Mouse (Mus musculus): Measurements from ENCODE around the gene Nbeal2. TPM values are rescaled to one million over a fixed set of nuclear protein-coding genes. Genes with fewer than 3 reads are reported as not detected.

The Nbeal2 gene
- polyA plus RNA-seq, 1 experiment: 78.9 TPM

DNA sequence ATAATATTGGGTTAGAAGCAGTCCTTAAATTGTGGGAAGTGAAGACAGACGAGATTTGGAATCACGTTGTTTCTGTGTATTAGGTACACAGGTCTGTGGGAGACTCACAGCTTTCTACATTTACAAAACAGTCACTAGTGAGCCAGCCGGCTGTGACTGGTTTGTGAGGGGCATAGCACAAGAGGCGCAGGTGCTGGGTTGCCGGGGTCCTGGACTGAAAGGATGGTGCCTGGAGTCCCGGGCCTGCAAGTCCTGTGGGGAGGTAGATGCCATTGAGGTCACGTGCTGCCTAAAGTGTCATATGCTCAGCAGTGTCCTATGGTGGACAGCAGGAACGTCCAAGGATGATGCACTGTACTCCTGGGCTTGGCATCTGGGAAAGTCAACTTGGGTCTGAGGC, 12.4 kb upstream of the Nbeal2 start:
- WGBS: 23% methylated on average over 8 of the region's 8 CpGs
- no peak for DNase-seq (ENCODE audit: low read depth in 1 of 2, low spot score in 2 of 2)
- H3K4me3 ChIP-seq (ENCODE audit: extremely low read depth, insufficient read depth, insufficient read length): no peak overlapping the region
- TF ChIP-seq CTCF (IDR thresholded peaks at IDR 0.05; ENCODE audit: extremely low read depth, insufficient read depth, insufficient read length, insufficient replicate concordance) (no peak), POLR2A (IDR thresholded peaks at IDR 0.05; ENCODE audit: low read depth, low read length) (no peak)
- no peaks in the 10 kb centered on the region for H3K27me3 ChIP-seq (ENCODE audit: control insufficient read depth, insufficient read depth, low read length)
- H3K36me3 ChIP-seq (ENCODE audit: control insufficient read depth, insufficient read depth, low read length): no peaks in the 10 kb centered on the region
- H3K4me1 ChIP-seq (ENCODE audit: control insufficient read depth, insufficient read depth, insufficient read length): peaks cover 24% of the 10 kb centered on the region; the same call in 1 of the 2 replicates
- H3K27ac ChIP-seq (ENCODE audit: insufficient read depth, low read length): peak overlapping the region; percentile 26; the same call in 1 of the 2 replicates

DNA sequence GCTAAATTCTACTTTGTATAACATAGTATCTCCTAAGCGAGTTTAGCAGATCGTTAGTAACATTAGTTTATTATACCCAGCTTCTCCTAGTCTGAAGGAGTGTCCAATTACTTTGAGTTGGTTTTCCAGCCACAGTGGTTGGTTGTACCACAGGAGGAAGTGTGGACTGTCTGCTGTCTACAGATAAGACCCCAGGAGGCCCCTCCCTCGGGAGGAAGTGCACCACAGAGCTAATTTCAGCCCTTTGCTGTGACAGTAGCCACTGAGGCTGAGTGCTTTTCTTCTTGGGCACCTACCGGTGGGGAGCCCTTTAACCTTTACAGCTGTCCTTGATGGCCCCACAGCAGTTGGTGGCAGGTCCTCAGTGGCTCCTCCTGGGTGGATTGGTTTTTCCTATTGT, 12.0 kb upstream of the Nbeal2 start:
- WGBS: 3% methylated on average over 4 of the region's 4 CpGs
- Histone ChIP-seq H3K27ac (ENCODE audit: insufficient read depth, low read length) (0 out of 2 replicates have a peak overlapping the region, but pooled peaks have one; percentile 6), H3K27me3 (ENCODE audit: control insufficient read depth, insufficient read depth, low read length) (no peaks in the 10 kb centered on the region), H3K4me1 (ENCODE audit: control insufficient read depth, insufficient read depth, insufficient read length) (peaks cover 28% of the 10 kb centered on the region; the same call in 1 of the 2 replicates), H3K4me3 (ENCODE audit: extremely low read depth, insufficient read depth, insufficient read length) (no peak overlapping the region), H3K36me3 (ENCODE audit: control insufficient read depth, insufficient read depth, low read length) (no peaks in the 10 kb centered on the region)
- TF ChIP-seq CTCF (IDR thresholded peaks at IDR 0.05; ENCODE audit: extremely low read depth, insufficient read depth, insufficient read length, insufficient replicate concordance) (no peak), POLR2A (IDR thresholded peaks at IDR 0.05; ENCODE audit: low read depth, low read length) (no peak)
- DNase-seq (ENCODE audit: low read depth in 1 of 2, low spot score in 2 of 2): peak in 1 of 2 experiments; percentile 61

GRCm38 (mm10) chr9:110662844-110663243, 8.9 kb upstream of the Nbeal2 start:
- WGBS: 55% methylated on average over 1 of the region's 1 CpGs
- no peaks in the 10 kb centered on the region for H3K27me3 ChIP-seq (ENCODE audit: control insufficient read depth, insufficient read depth, low read length)
- peaks cover 3% of the 10 kb centered on the region for H3K36me3 ChIP-seq (ENCODE audit: control insufficient read depth, insufficient read depth, low read length)
- no peak overlapping the region for H3K4me3 ChIP-seq (ENCODE audit: extremely low read depth, insufficient read depth, insufficient read length)
- peaks cover 33% of the 10 kb centered on the region; the same call in 1 of the 2 replicates for H3K4me1 ChIP-seq (ENCODE audit: control insufficient read depth, insufficient read depth, insufficient read length)
- no peak for TF ChIP-seq POLR2A (IDR thresholded peaks at IDR 0.05; ENCODE audit: low read depth, low read length)
- no peak for TF ChIP-seq CTCF (IDR thresholded peaks at IDR 0.05; ENCODE audit: extremely low read depth, insufficient read depth, insufficient read length, insufficient replicate concordance)
- DNase-seq (ENCODE audit: low read depth in 1 of 2, low spot score in 2 of 2): no peak
- no peak overlapping the region for H3K27ac ChIP-seq (ENCODE audit: insufficient read depth, low read length)

GRCm38 (mm10) chr9:110660856-110661612, 7.1 kb upstream of the Nbeal2 start:
- H3K27ac ChIP-seq (ENCODE audit: insufficient read depth, low read length): no peak overlapping the region

DNA sequence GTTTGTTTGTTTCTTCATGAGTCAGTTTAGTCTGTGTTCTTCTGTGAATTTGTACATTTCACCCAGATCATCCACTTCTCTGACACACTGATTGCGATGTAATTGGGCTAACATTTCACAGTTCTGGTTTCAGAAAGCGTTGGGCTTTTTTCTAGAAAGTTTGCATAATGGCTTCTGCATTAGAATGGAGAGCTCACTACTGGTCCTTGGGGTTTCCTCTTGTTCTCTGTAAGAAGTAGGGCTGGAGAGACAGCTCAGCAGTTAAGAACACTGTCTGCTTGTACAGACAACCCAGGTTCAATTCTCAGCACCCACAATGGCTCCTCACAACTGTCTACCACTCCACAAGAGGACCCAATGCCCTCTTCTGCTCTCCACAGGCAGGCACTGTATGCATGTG, 6.2 kb upstream of the Nbeal2 start:
- TF ChIP-seq CTCF (IDR thresholded peaks at IDR 0.05; ENCODE audit: extremely low read depth, insufficient read depth, insufficient read length, insufficient replicate concordance): no peak
- no peak for TF ChIP-seq POLR2A (IDR thresholded peaks at IDR 0.05; ENCODE audit: low read depth, low read length)
- no peak overlapping the region for H3K4me3 ChIP-seq (ENCODE audit: extremely low read depth, insufficient read depth, insufficient read length)
- no peaks in the 10 kb centered on the region for H3K27me3 ChIP-seq (ENCODE audit: control insufficient read depth, insufficient read depth, low read length)
- peaks cover 28% of the 10 kb centered on the region; the same call in 1 of the 2 replicates for H3K4me1 ChIP-seq (ENCODE audit: control insufficient read depth, insufficient read depth, insufficient read length)
- H3K27ac ChIP-seq (ENCODE audit: insufficient read depth, low read length): peak overlapping the region; percentile 37; the same call in 1 of the 2 replicates
- 70% methylated on average over 2 of the region's 2 CpGs for WGBS
- no peak for DNase-seq (ENCODE audit: low read depth in 1 of 2, low spot score in 2 of 2)
- H3K36me3 ChIP-seq (ENCODE audit: control insufficient read depth, insufficient read depth, low read length): peaks cover 3% of the 10 kb centered on the region

More at GRCm38 (mm10) chr9:110660856-110661612, 7.1 kb upstream of the Nbeal2 start:
- Histone ChIP-seq H3K4me1 (ENCODE audit: control insufficient read depth, insufficient read depth, insufficient read length) (peaks cover 23% of the 10 kb centered on the region; the same call in 1 of the 2 replicates), H3K4me3 (ENCODE audit: extremely low read depth, insufficient read depth, insufficient read length) (no peak overlapping the region), H3K36me3 (ENCODE audit: control insufficient read depth, insufficient read depth, low read length) (peaks cover 3% of the 10 kb centered on the region), H3K27me3 (ENCODE audit: control insufficient read depth, insufficient read depth, low read length) (no peaks in the 10 kb centered on the region)
- 86% methylated on average over 7 of the region's 7 CpGs for WGBS
- TF ChIP-seq CTCF (IDR thresholded peaks at IDR 0.05; ENCODE audit: extremely low read depth, insufficient read depth, insufficient read length, insufficient replicate concordance) (no peak), POLR2A (IDR thresholded peaks at IDR 0.05; ENCODE audit: low read depth, low read length) (no peak)
- DNase-seq (ENCODE audit: low read depth in 1 of 2, low spot score in 2 of 2): no peak

GRCm38 (mm10) chr9:110659521-110659920, 5.6 kb upstream of the Nbeal2 start:
- no peak overlapping the region for H3K4me3 ChIP-seq (ENCODE audit: extremely low read depth, insufficient read depth, insufficient read length)

More at GRCm38 (mm10) chr9:110659521-110659920, 5.6 kb upstream of the Nbeal2 start:
- Histone ChIP-seq H3K27ac (ENCODE audit: insufficient read depth, low read length) (0 out of 2 replicates have a peak overlapping the region, but pooled peaks have one; percentile 20), H3K27me3 (ENCODE audit: control insufficient read depth, insufficient read depth, low read length) (no peaks in the 10 kb centered on the region), H3K4me1 (ENCODE audit: control insufficient read depth, insufficient read depth, insufficient read length) (peaks cover 25% of the 10 kb centered on the region; the same call in 1 of the 2 replicates), H3K36me3 (ENCODE audit: control insufficient read depth, insufficient read depth, low read length) (peaks cover 3% of the 10 kb centered on the region)
- WGBS: 91% methylated on average over 12 of the region's 12 CpGs
- TF ChIP-seq CTCF (IDR thresholded peaks at IDR 0.05; ENCODE audit: extremely low read depth, insufficient read depth, insufficient read length, insufficient replicate concordance): no peak
- TF ChIP-seq POLR2A (IDR thresholded peaks at IDR 0.05; ENCODE audit: low read depth, low read length): no peak
- DNase-seq (ENCODE audit: low read depth in 1 of 2, low spot score in 2 of 2): no peak
